Mouse (Mus musculus) effector memory CD4-positive, alpha-beta T cell, adult 7 months (primary cell): ENCODE measurements around the gene Jarid2. TPM values are rescaled to one million over a fixed set of nuclear protein-coding genes. Genes with fewer than 3 reads are reported as not detected.

Experiments
- polyA plus RNA-seq: library from polyadenylated mRNA; unstranded; fragments of 100-300 nt; shearing (Covaris generic); gene quantifications from one replicate; pipeline ENCODE4 v1.2.1, GENCODE M21; 2017

Jarid2 gene
- 60.6 TPM for polyA plus RNA-seq

GRCm38 (mm10) chr13:44729424-44729971 lies at the start of gene Jarid2:
TSS of gene Jarid2 (plus strand) at chr13:44729474.

